Mouse (Mus musculus) CH12.LX (cell line): ENCODE data around the gene Dennd2a. TPM values are rescaled to one million over a fixed set of nuclear protein-coding genes. Genes with fewer than 3 reads are reported as not detected.
A peak's percentile ranks its signal among the peaks of the same experiment; 100 is the strongest.

ENCODE experiments used
- DNase-seq: peaks from one replicate; pipeline ENCODE4 v3.0.0-alpha.2; 2013; ENCODE audit errors: extremely low read depth
- H3K27ac ChIP-seq: 2 replicates; pipeline ENCODE4 v1.5.1; 2012; ENCODE audit warnings: low read depth, mild to moderate bottlenecking, control low read depth, moderate library complexity; ENCODE audit not compliant: insufficient read depth
- H3K27me3 ChIP-seq: replicated peaks from 2 replicates; pipeline ENCODE3; 2012; ENCODE audit warnings: inconsistent platforms
- H3K36me3 ChIP-seq, 2 experiments: replicated peaks in 1 of 2; 2 replicates each; pipeline versions ENCODE3 to v1.6.1; 2012; ENCODE audit warnings: inconsistent platforms in 1 of 2, low read length in 1 of 2, mild to moderate bottlenecking in 1 of 2, mixed read lengths in 1 of 2, moderate library complexity in 1 of 2; ENCODE audit not compliant: control insufficient read depth in 1 of 2, insufficient read depth in 1 of 2
- H3K4me1 ChIP-seq, 2 experiments: 2 replicates each; pipeline ENCODE4 v1.6.1; 2012; ENCODE audit warnings: inconsistent platforms in 1 of 2, moderate library complexity in 1 of 2; ENCODE audit not compliant: insufficient read depth in 2 of 2, control insufficient read depth in 1 of 2
- H3K4me2 ChIP-seq: 2 replicates; pipeline ENCODE4 v1.6.1; 2012; ENCODE audit warnings: low read depth, mild to moderate bottlenecking, control low read depth; ENCODE audit not compliant: poor library complexity, insufficient read depth, severe bottlenecking
- H3K4me3 ChIP-seq, 3 experiments: fragments of 150-350 bp in 1 of 3; sonication (generic) in 1 of 3; replicated peaks in 1 of 3; 2 replicates each; pipeline versions ENCODE3 to v1.5.1; 2011 to 2012; ENCODE audit warnings: low read depth in 2 of 3, low read length in 2 of 3, mild to moderate bottlenecking in 2 of 3, moderate library complexity in 2 of 3, control low read depth in 1 of 3, improper control_type of control experiment in 1 of 3, inconsistent platforms in 1 of 3, mixed read lengths in 1 of 3; ENCODE audit not compliant: poor library complexity in 1 of 3
- H3K79me2 ChIP-seq: replicated peaks from 2 replicates; pipeline ENCODE4 v1.6.1; 2012; ENCODE audit warnings: mild to moderate bottlenecking, moderate library complexity; ENCODE audit not compliant: control insufficient read depth, poor library complexity, insufficient read depth, severe bottlenecking; ENCODE audit errors: extremely low read depth
- H3K9ac ChIP-seq: 2 replicates; pipeline ENCODE4 v1.6.1; 2012; ENCODE audit warnings: low read depth, mild to moderate bottlenecking, control low read depth, moderate library complexity; ENCODE audit not compliant: insufficient read depth
- H3K9me3 ChIP-seq: replicated peaks from 2 replicates; pipeline ENCODE3; 2012; ENCODE audit warnings: low read length, inconsistent platforms, mixed read lengths
- CHD1 ChIP-seq: IDR thresholded peaks from 2 replicates; pipeline ENCODE4 v1.6.1; 2012; ENCODE audit warnings: low read depth, low read length, improper control_type of control experiment, inconsistent platforms
- CTCF ChIP-seq, 2 experiments: IDR thresholded peaks in 1 of 2; conservative IDR thresholded peaks in 1 of 2; 2 replicates each; pipeline ENCODE4 v1.5.1; 2011 to 2012; ENCODE audit warnings: low read depth in 2 of 2, low read length in 2 of 2, improper control_type of control experiment in 1 of 2, inconsistent platforms in 1 of 2, mild to moderate bottlenecking in 1 of 2, moderate library complexity in 1 of 2
- EP300 ChIP-seq: IDR thresholded peaks from 2 replicates; pipeline ENCODE4 v1.6.1; 2011; ENCODE audit warnings: low read length, improper control_type of control experiment
- ETS1 ChIP-seq: conservative IDR thresholded peaks from 2 replicates; pipeline ENCODE4 v1.6.1; 2012; ENCODE audit warnings: low read depth, mild to moderate bottlenecking, inconsistent platforms, low read length, improper control_type of control experiment, moderate library complexity
- GABPA ChIP-seq: IDR thresholded peaks from 2 replicates; pipeline ENCODE4 v1.6.1; 2012; ENCODE audit warnings: low read depth, low read length, improper control_type of control experiment, inconsistent platforms; ENCODE audit not compliant: insufficient replicate concordance
- IRF4 ChIP-seq: IDR thresholded peaks from 2 replicates; pipeline ENCODE4 v1.6.1; 2014; ENCODE audit warnings: low read depth, mild to moderate bottlenecking, inconsistent platforms, low read length, improper control_type of control experiment
- JUND ChIP-seq: conservative IDR thresholded peaks from 2 replicates; pipeline ENCODE4 v1.6.1; 2011; ENCODE audit warnings: low read depth, low read length, improper control_type of control experiment
- KAT2A ChIP-seq: IDR thresholded peaks from 2 replicates; pipeline ENCODE4 v1.6.1; 2012; ENCODE audit warnings: low read length, improper control_type of control experiment, inconsistent platforms; ENCODE audit not compliant: insufficient replicate concordance
- MAX ChIP-seq: IDR thresholded peaks from 2 replicates; pipeline ENCODE4 v1.6.1; 2011; ENCODE audit warnings: low read length, improper control_type of control experiment
- MEF2A ChIP-seq: IDR thresholded peaks from 2 replicates; pipeline ENCODE4 v1.6.1; 2014; ENCODE audit warnings: low read depth, mild to moderate bottlenecking, inconsistent platforms, low read length, improper control_type of control experiment, borderline replicate concordance
- NELFE ChIP-seq: IDR thresholded peaks from 2 replicates; pipeline ENCODE4 v1.6.1; 2011; ENCODE audit warnings: low read depth, low read length, improper control_type of control experiment
- NRF1 ChIP-seq: IDR thresholded peaks from 2 replicates; pipeline ENCODE4 v1.6.1; 2014; ENCODE audit warnings: low read depth, mild to moderate bottlenecking, inconsistent platforms, low read length, improper control_type of control experiment, moderate library complexity
- PAX5 ChIP-seq: IDR thresholded peaks from 2 replicates; pipeline ENCODE4 v1.6.1; 2012; ENCODE audit warnings: low read length, inconsistent platforms, mixed read lengths
- POLR2AphosphoS2 ChIP-seq: IDR thresholded peaks from 2 replicates; pipeline ENCODE4 v1.6.1; 2011; ENCODE audit warnings: low read depth, low read length, improper control_type of control experiment
- RAD21 ChIP-seq: IDR thresholded peaks from 2 replicates; pipeline ENCODE4 v1.6.1; 2011; ENCODE audit warnings: low read depth, mild to moderate bottlenecking, low read length, improper control_type of control experiment, moderate library complexity
- SMC3 ChIP-seq: IDR thresholded peaks from 2 replicates; pipeline ENCODE4 v1.6.1; 2011; ENCODE audit warnings: low read depth, low read length, improper control_type of control experiment
- TCF12 ChIP-seq: IDR thresholded peaks from 2 replicates; pipeline ENCODE4 v1.6.1; 2014; ENCODE audit warnings: low read depth, mild to moderate bottlenecking, inconsistent platforms, low read length, improper control_type of control experiment
- UBTF ChIP-seq: IDR thresholded peaks from 2 replicates; pipeline ENCODE4 v1.6.1; 2012; ENCODE audit warnings: low read depth, mild to moderate bottlenecking, inconsistent platforms, low read length, improper control_type of control experiment, moderate library complexity
- USF1 ChIP-seq: IDR thresholded peaks from 2 replicates; pipeline ENCODE4 v1.6.1; 2014; ENCODE audit warnings: low read depth, mild to moderate bottlenecking, inconsistent platforms, low read length, improper control_type of control experiment
- USF2 ChIP-seq: conservative IDR thresholded peaks from 2 replicates; pipeline ENCODE4 v1.6.1; 2011; ENCODE audit warnings: low read depth, low read length, improper control_type of control experiment
- ZNF384 ChIP-seq: IDR thresholded peaks from 2 replicates; pipeline ENCODE4 v1.6.1; 2012; ENCODE audit warnings: low read depth, low read length, improper control_type of control experiment, inconsistent platforms
- dilution Hi-C: fragments of 300-500 bp; cut with MboI; formaldehyde crosslinking; loops from 2 replicates; pipeline ENCODE4 v1.14.3; 2020; ENCODE audit warnings: low sequenced_read_pairs; ENCODE audit not compliant: extremely low pct_unique_long_range_greater_than_20kb, extremely low pct_ligation_motif_present
- in situ Hi-C: fragments of 300-500 bp; cut with MboI; formaldehyde crosslinking; loops from 3 replicates; pipeline ENCODE4 v1.14.3; 2019; ENCODE audit warnings: low sequenced_read_pairs, low pct_ligation_motif_present, low pct_unique_long_range_greater_than_20kb, mixed read lengths
- polyA plus RNA-seq: library from polyadenylated mRNA; unstranded; fragments of >175 nt; gene quantifications from 2 replicates; pipeline ENCODE4 v1.2.1, GENCODE M21; 2012; ENCODE audit warnings: low read depth; ENCODE audit not compliant: insufficient read length
- total RNA-seq, 2 experiments: library from RNA; depleted of rRNA; stranded (reverse); fragments of 300-350 nt in 1 of 2; fragments of >200 nt in 1 of 2; gene quantifications; 2 replicates each; pipeline ENCODE4 v1.2.3; 2012 to 2014

The Dennd2a gene
- total and polyA plus RNA-seq, 3 experiments, result 3.7 to 10.6 (median 9.1) TPM

DNA sequence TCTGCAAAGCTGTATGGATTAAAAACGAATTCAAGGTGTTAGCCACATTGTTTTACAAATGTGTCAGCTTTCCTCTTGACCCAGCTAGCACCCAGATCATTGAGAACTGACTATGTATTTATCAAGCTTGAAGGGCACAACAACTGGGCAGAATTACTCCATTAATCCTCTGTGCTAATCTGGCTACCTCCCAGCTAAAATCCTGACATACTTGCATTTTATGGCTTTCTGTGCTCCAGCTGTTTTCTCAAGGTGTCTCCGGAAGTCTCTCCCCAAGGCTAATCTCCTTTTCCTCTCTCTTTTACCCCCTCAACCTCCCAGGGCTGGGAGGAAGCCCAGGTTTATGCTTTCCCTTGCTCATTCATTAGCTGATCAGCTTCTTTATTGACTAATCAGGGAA, 103.1 kb downstream of the Dennd2a start:
- H3K9ac ChIP-seq, result no peak overlapping the region
- TF ChIP-seq USF1 (no peak), EP300 (no peak), NRF1 (no peak), IRF4 (no peak), USF2 (no peak), POLR2AphosphoS2 (no peak), UBTF (no peak), SMC3 (no peak), PAX5 (no peak), CHD1 (no peak), RAD21 (no peak), TCF12 (no peak), KAT2A (no peak), NELFE (no peak), MEF2A (no peak)
- H3K4me1 ChIP-seq, result peaks cover 8% of the 10 kb centered on the region in 2 experiments; a peak in 3 of 4 replicates
- no peaks in the 10 kb centered on the region for H3K27me3 ChIP-seq
- no peak overlapping the region for H3K4me3 ChIP-seq
- DNase-seq, result no peak
- no peaks in the 10 kb centered on the region for H3K79me2 ChIP-seq
- H3K36me3 ChIP-seq, result no peaks in the 10 kb centered on the region
- in situ Hi-C loops (no loop called here), dilution Hi-C loops (loop anchor here (25.0 kb wide), 1 partner anchor 108 kb away; the partner anchor contains the start of genes Adck2 and Dennd2a)
- H3K9me3 ChIP-seq, result no peaks in the 10 kb centered on the region
- no peak overlapping the region for H3K27ac ChIP-seq
- H3K4me2 ChIP-seq, result no peak overlapping the region

DNA sequence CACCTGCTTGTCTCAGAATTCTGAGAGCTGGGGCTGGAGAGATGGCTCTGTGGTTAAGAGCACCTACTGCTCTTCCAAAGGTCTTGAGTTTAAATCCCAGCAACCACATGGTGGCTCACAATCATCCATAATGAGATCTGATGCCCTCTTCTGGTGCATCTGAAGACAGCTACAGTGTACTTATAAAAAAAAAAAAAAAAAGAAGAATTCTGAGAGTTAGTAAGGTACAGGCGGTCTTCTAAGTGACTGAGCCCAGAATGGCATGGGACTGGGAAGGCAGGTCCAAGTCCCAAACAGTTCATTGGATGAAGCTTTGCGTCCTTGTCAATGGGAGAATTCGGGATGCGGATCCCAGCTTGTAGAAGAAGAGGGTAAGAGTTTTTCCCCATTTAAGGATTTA, 104.1 kb downstream of the Dennd2a start:
- DNase-seq, result no peak
- dilution Hi-C loops (loop anchor here (25.0 kb wide), 1 partner anchor 109 kb away; the partner anchor contains the start of genes Adck2 and Dennd2a), in situ Hi-C loops (no loop called here)
- Histone ChIP-seq H3K4me1 (peaks cover 8% of the 10 kb centered on the region in 2 experiments; a peak in 3 of 4 replicates), H3K27ac (no peak overlapping the region), H3K9me3 (no peaks in the 10 kb centered on the region), H3K79me2 (no peaks in the 10 kb centered on the region), H3K9ac (no peak overlapping the region), H3K27me3 (no peaks in the 10 kb centered on the region), H3K36me3 (no peaks in the 10 kb centered on the region), H3K4me2 (no peak overlapping the region)
- TF ChIP-seq GABPA (no peak), TCF12 (no peak), CHD1 (no peak), CTCF (conservative IDR thresholded peaks at IDR 0.05 in 1 of 2, IDR thresholded peaks at IDR 0.05 in 1 of 2; ENCODE audit: low read depth in 2 of 2, low read length in 2 of 2) (peak in 1 of 2 experiments; percentile 57; a peak in 2 of 4 replicates), JUND (no peak), SMC3 (no peak; the same call in 1 of the 2 replicates), MAX (no peak), ETS1 (no peak), NRF1 (no peak), ZNF384 (peak; percentile 90), UBTF (no peak), USF1 (no peak)
- TF ChIP-seq, all 38 proteins: peak for 2
- no peak overlapping the region for H3K4me3 ChIP-seq
